Mouse (Mus musculus) testis, postnatal 14 days (tissue): Measurements from ENCODE around the gene Ero1lb.

Experiments used
- DNase-seq: peaks from one replicate; pipeline ENCODE4 v3.0.0; 2021; ENCODE audit warnings: low spot score

Gene Ero1lb

GRCm38 (mm10) chr13:12565621-12566390 is at the start of gene Ero1lb:
Ero1lb (plus strand) TSS chr13:12565874.
- peak; percentile 98 for DNase-seq

GRCm38 (mm10) chr13:12519371-12519770 is 46.3 kb upstream of the Ero1lb start:
- peak; percentile 37 for DNase-seq

GRCm38 (mm10) chr13:12519955-12520584 is 45.6 kb upstream of the Ero1lb start, which contains the start of gene Edaradd:
Edaradd (minus strand) TSS chr13:12520438.
- peak; percentile 49 for DNase-seq

- DNase-seq = no peak
These were observed 43.3 kb upstream of the Ero1lb start for GRCm38 (mm10) chr13:12522346-12522745.

GRCm38 (mm10) chr13:12525678-12526077 is 40.0 kb upstream of the Ero1lb start:
- DNase-seq = no peak

GRCm38 (mm10) chr13:12534628-12535027 is 31.0 kb upstream of the Ero1lb start:
- no peak for DNase-seq

- no peak for DNase-seq
These were observed 27.7 kb upstream of the Ero1lb start for GRCm38 (mm10) chr13:12537971-12538370.

- peak; percentile 78 for DNase-seq
These were observed 26.0 kb upstream of the Ero1lb start for GRCm38 (mm10) chr13:12539716-12540115.

GRCm38 (mm10) chr13:12540119-12540518 is 25.6 kb upstream of the Ero1lb start:
- DNase-seq = no peak

- peak; percentile 53 for DNase-seq
These were observed 23.4 kb upstream of the Ero1lb start for GRCm38 (mm10) chr13:12542006-12542981.

GRCm38 (mm10) chr13:12543246-12543645 is 22.4 kb upstream of the Ero1lb start:
- DNase-seq = no peak

- no peak for DNase-seq
These were observed 21.6 kb upstream of the Ero1lb start for GRCm38 (mm10) chr13:12543880-12544568.

GRCm38 (mm10) chr13:12554211-12554610 is 11.5 kb upstream of the Ero1lb start:
- DNase-seq = no peak

GRCm38 (mm10) chr13:12559044-12559443 is 6.6 kb upstream of the Ero1lb start:
- DNase-seq = no peak

GRCm38 (mm10) chr13:12559462-12560120 is 6.1 kb upstream of the Ero1lb start:
- no peak for DNase-seq

- no peak for DNase-seq
These were observed 3.9 kb upstream of the Ero1lb start for GRCm38 (mm10) chr13:12561729-12562128.

GRCm38 (mm10) chr13:12562256-12562655 is 3.4 kb upstream of the Ero1lb start:
- no peak for DNase-seq

GRCm38 (mm10) chr13:12567936-12568335 is 2.3 kb downstream of the Ero1lb start:
- DNase-seq = no peak

GRCm38 (mm10) chr13:12568597-12569469 is 3.2 kb downstream of the Ero1lb start:
- DNase-seq = no peak

GRCm38 (mm10) chr13:12569741-12570140 is 4.1 kb downstream of the Ero1lb start:
- no peak for DNase-seq
